Mouse (Mus musculus): Measurements from ENCODE around the gene Itgb2.

The Itgb2 gene

GRCm38 (mm10) chr10:77588036-77588435 lies 58.0 kb downstream of the Itgb2 start:
- no peak for DNase-seq (ENCODE audit: low spot score)

- no peak for DNase-seq (ENCODE audit: low spot score)
These were observed 59.1 kb downstream of the Itgb2 start for GRCm38 (mm10) chr10:77589117-77589516.

- DNase-seq (ENCODE audit: low spot score): no peak
These were observed 59.7 kb downstream of the Itgb2 start for GRCm38 (mm10) chr10:77589749-77590148.

DNA sequence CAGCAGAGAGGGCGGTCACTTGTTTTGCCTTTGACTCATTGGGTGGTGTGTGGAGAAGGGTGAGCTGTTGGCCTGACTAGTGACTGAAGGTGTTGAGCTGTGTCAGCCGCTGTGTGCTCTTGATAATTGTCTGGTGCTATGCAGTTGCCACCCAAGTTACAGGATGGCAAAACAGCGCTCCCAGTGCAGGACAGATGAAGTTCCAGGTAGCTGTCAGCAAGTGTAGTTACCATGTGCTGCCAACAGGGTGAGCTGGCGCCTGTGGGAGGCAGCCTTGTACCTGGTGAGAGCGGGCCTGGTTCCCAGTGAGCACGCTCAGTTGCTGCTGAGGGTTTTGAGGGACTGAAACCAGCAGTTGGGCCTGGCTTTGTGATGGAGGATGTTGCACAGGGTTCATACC lies 60.8 kb downstream of the Itgb2 start:
- DNase-seq (ENCODE audit: low spot score): peak; percentile 74

DNA sequence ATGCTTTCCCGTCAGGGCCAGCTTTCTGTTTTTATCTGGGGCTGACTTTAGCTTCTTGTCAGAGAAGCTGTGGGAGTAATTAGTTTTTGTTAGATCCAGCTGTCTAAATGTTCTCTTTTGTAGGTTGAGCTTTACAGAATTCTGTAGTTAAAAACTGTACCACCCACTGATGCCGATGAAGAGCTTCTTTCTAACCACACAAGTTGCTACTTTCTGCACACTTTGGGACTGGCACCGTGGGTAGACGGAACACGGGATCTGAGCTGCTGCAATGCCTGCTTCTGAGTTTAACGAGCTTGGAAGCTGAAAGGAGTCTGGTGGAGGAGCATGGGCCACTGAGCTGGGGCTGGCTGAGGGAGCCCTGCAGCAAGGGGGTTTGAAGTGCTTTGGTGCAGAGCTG lies 61.5 kb downstream of the Itgb2 start:
- DNase-seq (ENCODE audit: low spot score): no peak

- DNase-seq (ENCODE audit: low spot score): no peak
These were observed 66.0 kb downstream of the Itgb2 start for GRCm38 (mm10) chr10:77596060-77596459.

DNA sequence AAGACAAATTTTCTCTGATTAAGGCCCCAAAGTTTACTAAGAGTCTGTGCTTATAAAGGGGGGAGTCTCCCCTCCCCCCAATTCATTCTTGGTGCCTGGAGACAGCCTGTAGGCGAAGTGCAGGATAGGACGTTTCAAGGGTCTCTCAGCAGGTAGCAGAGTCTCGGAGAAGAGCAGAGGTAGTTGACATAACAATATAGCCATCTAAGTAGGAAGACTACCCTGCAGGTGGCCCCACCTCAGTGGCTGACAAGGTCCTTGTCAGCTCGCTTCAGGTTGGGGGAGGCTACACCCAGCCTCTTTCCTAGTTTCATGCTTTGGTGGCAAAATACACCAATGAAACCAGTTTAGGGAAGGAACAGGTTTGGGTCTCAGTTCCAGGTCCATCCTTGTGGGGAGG lies 73.0 kb downstream of the Itgb2 start:
- DNase-seq (ENCODE audit: low spot score): no peak

GRCm38 (mm10) chr10:77604111-77604510 lies 74.1 kb downstream of the Itgb2 start:
- DNase-seq (ENCODE audit: low spot score): peak; percentile 13

- DNase-seq (ENCODE audit: low spot score): no peak
These were observed 74.9 kb downstream of the Itgb2 start for GRCm38 (mm10) chr10:77604958-77605357.

GRCm38 (mm10) chr10:77605368-77605767 lies 75.3 kb downstream of the Itgb2 start:
- DNase-seq (ENCODE audit: low spot score): peak; percentile 24

GRCm38 (mm10) chr10:77605908-77606826 lies 76.1 kb downstream of the Itgb2 start, which contains the start of the genes Sumo3 and Gm49325:
Gene Sumo3, plus strand, starts transcription at chr10:77606097.
Gene Gm49325, plus strand, starts transcription at chr10:77606197.
- peak; percentile 99 for DNase-seq (ENCODE audit: low spot score)

DNA sequence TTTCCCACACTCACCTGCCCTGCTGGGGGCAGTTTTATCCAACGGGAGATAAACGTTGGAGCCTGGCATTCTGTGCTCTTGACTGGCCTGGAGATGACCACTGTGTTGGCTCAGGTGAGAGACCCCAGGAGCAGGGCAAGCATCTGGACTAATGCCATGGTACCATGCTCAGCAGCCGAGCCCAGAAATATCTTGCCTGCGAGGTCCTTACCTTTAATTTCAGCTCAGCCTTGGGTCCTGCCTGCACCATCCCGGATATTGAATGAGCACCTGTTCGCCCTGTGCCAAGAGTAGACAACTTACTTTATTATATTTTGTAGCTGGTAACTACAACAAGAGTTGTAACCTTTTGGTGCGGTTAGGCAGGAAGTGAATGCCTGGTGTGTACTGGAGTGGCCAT lies 76.8 kb downstream of the Itgb2 start:
- DNase-seq (ENCODE audit: low spot score): peak; percentile 78

GRCm38 (mm10) chr10:77607441-77607840 lies 77.4 kb downstream of the Itgb2 start:
- no peak for DNase-seq (ENCODE audit: low spot score)

GRCm38 (mm10) chr10:77608589-77608988 lies 78.5 kb downstream of the Itgb2 start:
- DNase-seq (ENCODE audit: low spot score): no peak

- DNase-seq (ENCODE audit: low spot score): no peak
These were observed 80.3 kb downstream of the Itgb2 start for GRCm38 (mm10) chr10:77610221-77610961.

DNA sequence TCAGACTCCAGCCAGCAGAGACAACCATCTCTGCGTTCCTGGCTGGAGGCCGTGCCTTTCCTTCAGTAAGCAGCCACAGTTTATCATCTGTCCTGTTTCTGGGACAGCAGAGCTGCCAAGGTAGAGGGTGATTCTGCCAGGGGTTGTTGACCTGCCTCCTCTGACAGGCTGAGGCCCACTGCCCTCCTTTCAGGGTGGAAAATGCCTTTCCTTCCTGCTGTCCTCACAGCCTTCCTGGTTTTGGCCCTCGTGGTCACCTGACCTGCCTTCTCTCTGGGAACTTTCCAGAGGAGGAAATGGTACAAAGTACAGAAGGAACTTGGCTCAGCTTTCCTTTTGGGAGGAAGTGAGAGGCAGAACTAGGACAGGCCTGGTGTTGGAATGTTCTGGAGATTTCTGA lies 83.4 kb downstream of the Itgb2 start:
- DNase-seq (ENCODE audit: low spot score): no peak

Measured in T-cell, adult 2 months (primary cell).